Mouse (Mus musculus) hindlimb bud, embryonic 11.5 days (tissue): ENCODE results near the gene Ddah2.
"Not testable (repeated sequence)": the region's sequence is repeated elsewhere in the genome, so short reads cannot be mapped to it uniquely, and the experiment has no call there.

Source experiments
- DNase-seq: peaks from one replicate; pipeline ENCODE4 v3.0.0-alpha.2; 2012; ENCODE audit warnings: low read depth, low spot score; ENCODE audit errors: extremely low spot score

The Ddah2 gene

DNA sequence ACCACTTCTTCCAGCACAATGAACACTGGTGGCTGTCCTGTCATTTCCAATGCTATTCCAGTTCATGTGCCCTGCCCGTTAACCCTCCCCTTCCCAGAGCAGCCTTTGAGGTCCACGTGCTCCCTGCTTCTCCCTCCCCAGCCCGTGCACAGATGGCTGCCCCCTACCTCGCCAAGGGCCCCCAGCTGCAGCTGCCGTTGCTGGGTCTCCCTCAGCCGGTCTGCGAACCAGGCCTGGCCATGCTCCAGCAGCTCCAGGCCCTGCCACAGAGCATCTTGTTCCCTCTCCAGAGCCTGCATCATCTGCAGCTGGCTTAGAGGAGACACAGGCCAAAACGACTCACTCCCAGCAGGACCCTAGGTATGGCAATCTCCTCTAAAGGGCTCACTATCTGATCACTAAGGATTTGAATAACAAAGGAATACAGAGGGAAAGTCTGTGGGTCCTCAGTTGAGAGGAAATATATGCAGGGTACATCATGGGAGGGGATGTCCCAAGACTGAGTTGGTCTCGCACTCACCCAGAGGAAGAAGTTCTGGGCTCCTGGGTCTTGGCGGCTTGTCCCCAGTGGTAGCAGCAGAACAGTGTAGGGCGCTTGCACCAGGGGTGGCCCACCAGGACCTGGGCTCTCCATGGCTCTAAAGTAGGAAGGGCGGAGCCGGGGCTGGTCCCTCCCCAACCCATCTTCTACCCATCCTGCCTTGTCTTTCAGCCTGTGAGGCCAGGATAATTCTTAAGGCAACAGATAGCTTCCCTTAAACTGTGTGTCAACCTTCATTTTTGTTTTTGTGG, 31.4 kb upstream of the Ddah2 start, which contains the start of gene Sapcd1:
TSS of gene Sapcd1 (minus strand) at position 740 of the 792 bp plus-strand sequence.
- DNase-seq = no peak

DNA sequence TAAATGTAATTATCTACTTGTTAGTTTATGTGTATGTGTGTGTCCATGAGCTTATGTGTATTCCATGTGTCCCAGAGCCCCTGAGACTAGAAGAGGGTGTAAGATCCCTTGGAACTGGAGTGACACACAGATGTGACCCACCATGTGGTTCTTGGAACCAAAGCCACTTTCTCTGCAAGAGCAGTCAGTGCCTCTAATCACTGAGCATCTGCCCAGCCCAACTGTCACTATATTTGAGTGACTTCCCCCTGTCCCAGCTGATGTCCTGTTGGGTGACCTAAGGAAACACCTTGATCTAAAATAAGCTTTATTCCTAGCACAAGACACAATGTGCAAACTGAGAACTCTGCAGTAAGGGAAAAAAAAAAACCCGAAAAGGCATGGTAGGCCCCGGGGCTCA, 30.5 kb upstream of the Ddah2 start:
- DNase-seq = no peak

DNA sequence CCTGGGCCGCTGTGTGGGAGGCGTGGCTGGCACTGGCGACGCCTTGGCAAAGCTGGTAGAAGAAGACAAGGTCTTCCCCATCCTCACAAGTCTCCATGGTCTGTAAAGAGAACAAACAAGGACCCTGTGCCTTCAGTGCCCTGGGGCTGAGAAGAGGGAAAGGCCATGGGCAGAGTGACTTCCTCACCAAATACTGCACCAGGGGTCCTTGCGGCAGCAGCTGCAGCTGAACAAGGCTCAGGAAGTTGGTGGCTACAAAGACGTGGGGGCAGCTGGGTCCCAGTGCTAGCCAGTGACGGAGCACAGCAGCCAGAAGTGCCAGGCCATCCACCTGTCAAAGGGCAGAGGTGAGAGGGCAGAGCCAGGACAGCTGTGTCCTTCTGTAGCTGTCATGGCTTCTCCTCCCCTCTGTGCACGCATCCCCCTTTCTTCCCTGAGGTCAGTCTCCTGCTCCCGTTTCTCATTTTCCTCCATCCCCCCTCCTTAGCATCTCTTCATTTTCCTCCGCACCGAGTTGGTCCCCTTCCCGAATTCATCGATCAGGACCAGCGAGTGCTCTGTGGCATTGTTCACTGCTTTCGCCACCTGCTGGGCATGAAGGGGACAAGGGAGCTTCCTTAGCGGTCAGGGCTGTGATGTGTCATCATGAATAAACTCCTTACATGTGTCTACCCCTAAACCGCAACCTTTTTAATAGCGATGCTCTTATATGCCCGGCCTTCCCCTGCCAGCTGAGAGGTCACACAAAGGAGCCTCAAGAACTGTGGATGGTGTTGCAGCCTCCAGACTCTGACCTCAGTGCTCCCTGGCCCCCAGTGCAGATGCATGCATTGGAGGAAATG, 28.9 kb upstream of the Ddah2 start:
- DNase-seq = no peak

DNA sequence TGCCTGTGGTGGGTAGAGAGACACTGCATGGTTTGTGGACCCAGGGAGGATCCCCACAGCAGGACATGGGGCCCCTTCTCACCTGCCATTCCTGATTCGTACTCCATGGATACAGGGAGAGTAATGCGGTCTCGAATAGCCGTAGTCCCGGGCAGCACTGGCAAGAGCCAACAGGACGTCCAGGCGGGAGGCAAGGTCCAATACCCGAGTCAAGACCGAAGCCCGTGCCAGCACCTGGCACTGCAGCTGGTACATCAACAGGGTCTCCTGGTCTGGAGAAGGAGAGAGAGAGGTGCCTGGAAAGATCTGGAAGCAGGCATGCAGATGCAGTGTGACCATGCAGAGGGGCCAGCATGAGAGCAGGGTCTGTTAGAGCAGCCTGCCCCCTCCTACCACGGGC, 27.6 kb upstream of the Ddah2 start:
- no peak for DNase-seq

DNA sequence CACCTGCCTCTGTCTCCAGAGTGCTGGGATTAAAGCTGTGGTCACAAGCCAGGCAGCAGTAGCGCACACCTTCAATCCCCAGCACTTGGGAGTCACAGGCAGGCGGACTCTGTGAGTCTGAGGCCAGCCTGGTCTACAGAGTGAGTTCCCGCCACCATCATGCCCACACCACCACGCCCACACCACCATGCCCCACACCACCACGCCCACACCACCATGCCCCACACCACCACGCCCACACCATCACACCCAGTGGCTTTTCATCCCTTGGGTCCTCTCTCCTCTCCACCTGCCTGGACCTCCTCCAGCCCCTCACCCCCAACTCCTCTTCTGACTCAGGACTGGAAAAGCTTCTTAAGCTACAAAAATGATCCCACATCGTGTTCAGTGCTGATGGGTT, 27.0 kb upstream of the Ddah2 start:
- no peak for DNase-seq

DNA sequence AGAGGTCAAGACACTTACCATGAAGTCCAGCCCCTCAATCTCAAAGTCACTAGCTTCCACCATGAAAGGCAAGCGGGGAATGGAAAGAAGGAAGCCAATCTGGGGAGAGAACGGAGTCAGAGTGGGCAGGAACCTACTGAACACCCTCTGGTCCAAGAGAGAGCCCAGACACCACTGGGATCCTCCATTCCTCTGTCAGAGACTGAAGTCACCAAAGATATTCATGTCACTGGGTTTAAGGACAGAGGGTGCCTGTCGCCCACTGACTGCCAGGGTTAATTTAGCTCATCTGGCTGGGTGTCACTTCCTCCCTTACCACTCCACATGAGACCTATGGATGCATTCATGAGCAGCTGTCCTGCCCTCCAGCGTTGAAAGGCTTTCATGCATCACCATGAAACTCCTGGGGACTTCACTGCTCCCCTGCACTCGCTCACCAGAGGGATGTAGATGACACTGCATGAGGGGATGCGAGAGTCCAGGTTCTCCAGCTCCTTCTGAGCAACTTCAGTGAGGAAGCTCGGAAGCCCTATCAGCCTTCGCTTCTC, 26.4 kb upstream of the Ddah2 start:
- DNase-seq = no peak

DNA sequence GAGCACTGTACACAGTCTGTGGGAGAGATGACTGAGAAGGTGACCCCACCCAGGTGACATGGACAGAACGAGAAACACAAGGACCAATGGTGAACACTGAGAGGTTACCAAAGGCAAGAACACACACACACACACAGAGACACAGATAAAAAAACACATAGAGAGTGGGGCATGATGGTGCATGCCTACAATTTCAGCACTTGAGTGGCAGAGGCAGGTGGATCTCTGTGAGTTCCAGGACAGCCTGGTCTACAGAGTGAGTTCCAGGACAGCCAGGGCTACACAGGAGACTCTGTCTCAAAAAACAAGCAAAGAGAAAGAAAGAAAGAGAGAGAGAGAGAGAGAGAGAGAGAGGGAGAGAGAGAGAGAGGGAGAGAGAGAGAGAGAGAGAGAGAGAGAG, 25.1 kb upstream of the Ddah2 start:
- not testable (repeated sequence) for DNase-seq

DNA sequence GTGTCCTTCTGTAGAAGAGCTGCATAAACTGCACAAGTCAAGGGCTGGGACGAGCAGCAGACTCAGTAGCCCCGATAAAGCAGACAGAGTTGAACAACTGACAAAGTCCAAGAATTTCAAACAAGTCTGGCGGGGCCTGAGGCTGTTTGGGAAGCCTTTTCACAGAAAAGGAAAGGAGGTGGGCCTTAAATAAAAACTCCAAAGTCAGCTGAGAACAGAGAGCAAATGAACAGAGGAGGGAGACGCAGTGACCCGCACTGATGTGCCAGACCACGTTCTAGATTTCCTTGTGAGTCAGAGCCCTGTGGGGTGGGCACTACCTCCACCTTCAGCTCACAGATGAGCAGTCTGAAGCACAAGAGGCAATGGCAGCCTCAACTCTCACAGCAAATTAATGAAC, 23.9 kb upstream of the Ddah2 start:
- no peak for DNase-seq

DNA sequence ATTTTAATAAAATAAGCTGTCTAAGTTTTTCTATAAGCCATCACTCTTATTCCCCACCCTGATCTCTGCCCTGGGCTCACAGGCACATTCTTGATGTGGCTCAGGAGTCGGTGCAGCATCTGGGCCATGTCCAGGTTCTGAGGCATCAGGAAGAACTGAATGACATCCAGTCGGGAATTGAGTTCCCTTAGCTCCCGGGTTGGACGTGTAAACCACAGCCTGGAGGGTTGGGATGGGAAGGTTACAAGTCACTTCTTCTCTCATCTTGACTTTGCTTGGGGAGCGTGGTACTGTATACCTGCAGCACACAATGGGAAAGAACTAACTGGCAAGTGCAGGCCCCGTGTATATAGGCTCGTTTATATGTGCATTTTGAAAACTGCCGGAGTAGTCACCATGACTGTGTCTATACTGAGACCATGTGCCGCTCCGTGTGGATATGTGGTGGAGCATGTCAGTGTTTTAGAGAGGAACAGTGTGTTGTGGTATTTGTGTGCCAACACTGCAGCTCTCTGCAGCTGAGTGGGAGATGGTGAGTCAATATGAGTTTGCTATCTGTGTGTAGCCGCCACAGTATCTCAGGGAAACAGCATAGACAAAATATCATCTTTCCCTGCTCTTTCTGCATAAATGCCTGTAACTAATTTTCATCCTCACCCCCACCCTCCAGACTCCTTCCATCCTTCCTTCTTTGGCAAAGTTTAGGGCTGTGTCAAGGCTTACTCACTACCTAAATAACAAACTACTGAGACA, 19.5 kb upstream of the Ddah2 start:
- no peak for DNase-seq

DNA sequence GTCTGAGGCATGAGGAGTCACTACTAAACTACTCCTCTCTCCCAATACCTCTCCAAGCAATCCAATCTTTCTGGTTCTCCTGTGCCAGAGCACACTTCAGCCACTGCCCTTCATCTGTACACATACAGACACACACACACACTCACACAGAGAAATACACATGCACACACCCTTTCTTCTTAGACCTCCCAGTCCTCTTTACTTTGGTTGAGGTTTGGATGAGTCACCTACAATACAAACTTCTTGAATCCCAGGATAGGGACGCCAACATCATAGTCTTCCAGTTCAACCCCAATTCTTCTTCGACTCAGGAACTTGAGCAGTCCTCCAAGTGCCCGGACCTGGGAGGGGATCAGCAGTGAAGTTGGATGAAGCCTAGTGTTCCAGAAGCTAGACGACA, 15.0 kb upstream of the Ddah2 start:
- DNase-seq = no peak

DNA sequence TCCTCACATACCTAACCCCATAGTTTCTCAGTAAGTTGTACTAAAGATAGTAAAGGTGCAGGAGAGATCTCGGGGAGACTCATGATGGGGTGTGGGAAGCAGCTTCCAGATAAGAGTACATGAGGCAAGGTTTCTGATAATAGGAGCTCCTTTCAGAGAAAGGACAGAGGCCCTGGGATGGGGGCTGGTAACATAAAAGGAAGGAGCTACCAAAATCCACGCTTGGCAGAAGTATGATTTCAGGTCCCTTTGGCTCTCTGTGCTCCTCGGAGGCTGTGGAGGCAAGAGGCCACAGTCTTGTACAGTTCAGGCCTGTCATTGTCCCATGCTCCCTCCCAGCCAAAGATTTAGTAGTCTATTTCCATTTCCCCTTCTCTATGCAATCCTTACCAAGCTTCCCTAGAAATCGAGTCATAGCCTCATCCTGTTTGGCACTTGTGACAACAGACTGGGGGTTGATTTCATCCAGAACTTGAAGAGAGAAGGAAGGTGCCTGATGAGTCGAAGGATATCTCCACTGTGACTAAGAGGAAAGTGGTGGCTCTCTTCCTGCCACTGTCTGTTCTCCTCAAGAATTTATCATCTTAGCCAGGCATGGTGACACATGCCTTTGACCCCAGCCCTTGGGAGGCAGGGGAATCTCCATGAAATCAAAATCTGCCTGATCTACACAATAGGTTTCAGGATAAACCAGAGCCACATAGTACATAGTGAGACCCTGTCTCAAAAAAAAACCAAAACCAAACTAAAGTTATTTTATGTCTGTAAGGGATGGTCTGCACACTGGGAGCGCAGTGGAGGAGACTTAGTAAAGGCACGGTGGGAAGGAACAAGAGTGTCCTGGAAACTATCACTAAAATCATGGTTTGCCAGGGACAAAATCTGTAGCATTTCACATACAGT, 13.7 kb upstream of the Ddah2 start:
- DNase-seq = no peak

DNA sequence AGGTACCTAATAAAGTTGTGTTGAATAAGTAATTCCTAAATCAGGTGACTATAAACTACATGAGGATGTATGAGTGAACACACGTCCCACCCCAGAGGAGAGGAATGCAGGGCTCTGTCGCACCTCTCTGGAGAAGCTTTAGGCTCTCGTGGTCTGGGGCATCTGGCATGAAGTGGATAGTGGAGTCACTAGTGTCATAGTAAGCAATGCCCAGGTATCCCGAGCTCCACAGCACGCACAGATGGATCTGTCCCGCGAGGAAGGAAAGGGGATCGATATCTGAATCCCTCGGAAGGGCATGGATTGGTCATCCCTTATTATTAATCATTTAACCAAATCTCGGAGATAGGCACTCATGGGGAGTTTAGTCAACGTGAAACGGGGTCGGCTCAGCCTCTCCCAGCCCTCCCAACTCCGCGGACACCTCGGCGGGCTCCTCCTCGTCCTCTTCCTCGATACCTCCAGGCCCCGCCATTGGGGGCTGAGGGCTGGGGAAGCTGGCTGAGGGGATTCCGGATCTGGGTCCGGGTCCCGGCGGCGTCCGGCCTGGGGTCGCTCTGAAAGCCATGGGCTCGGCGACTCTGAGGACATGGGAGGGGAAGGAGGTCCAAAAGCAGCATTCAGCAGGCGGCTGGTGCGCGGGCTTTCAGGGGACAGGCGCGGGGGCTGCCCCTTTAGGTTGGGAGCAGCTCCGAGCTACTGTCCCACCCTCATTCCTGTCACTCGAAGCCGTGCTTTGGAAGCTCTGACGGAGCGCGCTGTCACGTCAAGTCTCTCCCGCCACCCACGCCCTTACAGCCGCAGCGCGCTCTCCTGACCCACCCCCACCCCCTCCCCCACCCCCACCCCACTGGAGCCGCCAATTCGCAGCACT, 12.8 kb upstream of the Ddah2 start:
- no peak for DNase-seq

DNA sequence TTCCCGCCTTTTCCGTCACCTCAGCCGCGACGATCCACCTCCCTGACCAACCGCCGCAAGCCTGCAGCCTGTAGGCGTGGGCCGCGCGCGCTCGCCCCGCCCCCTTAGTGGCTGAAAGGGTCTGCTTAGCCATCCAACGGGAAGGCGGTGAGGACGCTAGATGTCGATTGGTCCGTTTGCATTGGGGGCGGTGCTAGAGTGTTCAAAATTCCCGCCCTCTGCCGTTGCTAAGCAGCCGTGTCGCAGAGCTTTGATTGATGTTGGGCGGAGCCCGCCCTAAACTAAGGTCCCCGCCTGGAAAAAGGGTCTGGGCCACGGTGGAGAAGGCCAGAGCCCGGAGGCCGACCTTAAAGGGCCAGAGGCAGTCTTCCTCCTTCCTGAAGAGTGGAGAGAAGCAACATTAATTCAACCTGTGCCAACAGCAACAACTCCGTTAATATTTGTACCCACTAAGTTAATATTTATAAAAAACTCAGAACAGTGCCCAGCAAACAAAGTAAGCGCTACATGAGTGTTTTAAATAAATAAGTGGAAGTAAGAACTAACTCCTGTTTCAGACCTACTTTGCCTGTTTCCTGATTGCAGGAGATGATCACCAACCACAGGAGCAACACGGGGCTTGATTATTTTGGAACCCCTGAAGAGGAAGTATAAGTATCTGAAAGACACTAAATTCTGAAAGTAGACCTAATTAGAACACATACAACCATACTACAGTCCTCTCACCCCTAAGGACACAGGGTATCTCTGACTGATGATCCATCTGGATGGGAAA, 12.0 kb upstream of the Ddah2 start, which contains the start of gene Msh5:
TSS of gene Msh5 (minus strand) at position 65 of the 775 bp plus-strand sequence.
- DNase-seq = peak; percentile 99

DNA sequence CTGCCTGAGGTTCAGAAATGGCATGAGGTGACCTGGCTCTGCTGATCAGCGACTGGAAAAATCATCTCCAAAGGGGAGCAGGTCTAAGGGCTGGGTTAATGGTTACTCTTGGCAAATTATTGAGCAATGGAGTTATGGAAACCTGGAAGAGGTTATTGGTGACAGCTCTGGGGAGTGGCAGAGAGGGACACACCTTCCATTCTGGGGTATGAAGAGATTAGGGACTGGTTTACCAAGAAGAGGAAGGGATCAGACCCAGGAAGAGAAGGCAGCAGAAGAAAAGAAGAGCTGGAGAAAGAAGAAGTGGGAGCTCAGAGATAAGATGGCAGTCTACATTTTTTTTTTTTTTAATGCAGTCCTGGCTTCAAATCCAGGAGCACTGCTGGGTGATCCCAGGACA, 11.1 kb upstream of the Ddah2 start:
- DNase-seq = no peak

DNA sequence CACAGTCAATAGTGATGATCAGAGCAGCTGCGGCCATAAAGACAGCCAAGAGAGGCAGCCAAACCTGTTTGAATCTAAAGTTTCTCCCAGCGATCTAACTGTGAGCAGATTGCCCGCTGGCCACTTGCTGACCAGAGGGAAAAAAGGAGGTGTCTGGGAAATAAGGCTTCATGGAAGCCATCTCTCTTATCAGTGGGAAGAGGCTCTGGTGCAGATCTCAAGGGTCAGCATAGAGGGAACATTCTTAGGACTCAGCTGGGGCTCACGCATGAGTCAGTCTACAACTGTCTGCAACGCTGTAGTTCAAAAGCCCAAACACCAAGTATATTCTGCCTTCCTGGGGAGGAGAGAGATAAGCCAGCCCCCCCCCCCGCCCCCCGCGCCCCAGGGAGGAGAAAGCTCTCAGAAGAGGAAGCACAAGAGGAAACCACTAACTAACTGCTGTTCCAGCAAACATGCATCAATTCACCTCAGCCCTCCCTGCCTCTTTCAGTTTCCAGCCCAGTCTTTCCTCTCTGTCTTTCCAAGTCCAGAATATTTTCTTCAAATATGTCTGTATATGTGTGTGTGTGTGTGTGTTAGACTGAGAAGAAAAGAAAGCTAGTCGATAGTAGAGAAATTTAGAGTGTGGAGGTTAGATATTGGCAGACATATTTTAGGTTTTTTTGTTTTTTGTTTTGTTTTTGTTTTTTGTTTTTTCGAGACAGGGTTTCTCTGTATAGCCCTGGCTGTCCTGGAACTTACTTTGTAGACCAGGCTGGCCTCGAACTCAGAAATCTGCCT, 10.5 kb upstream of the Ddah2 start:
- DNase-seq = no peak

DNA sequence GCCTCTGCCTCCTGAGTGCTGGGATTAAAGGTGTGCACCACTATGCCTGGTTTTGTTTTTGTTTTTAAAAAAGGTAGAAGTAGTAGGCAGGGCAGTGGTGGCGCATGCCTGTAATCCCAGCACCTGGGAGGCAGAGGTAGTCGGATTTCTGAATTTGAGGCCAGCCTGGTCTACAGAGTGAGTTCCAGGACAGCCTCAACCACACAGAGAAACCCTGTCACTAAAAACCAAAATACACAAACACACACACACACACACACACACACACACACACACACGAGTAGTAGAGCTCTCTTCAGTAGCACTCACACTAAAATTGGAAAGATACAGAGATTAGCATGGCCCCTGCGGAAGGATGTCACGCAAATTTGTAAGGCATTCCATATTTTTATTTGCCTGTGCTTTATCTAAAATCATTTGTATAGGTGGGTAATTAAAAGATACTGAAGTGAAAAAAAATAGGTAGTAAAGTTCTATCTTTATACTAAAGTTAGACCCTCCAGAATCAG, 9.8 kb upstream of the Ddah2 start:
- DNase-seq = no peak

DNA sequence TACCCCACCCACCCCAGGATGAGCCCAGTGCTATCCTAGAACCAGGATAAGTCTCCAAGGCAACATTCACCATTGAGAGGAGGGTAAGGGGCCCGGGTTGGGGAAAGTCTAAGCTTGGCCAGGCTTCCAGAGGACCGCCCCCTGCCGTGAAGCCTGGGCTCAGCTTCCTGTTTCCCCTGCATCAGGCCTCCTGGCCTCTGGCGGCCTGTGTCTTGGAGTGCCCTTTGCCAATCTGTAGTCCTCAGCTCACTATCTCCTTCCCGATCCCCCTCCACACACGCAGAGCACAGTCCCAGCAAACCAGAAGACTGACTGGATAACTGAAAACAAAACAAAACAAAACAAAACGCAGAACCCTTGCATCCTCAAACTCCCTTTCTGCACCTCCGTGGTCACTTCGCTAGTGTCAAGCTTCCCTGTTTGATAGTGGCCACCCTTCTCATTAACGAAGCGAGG, 9.2 kb upstream of the Ddah2 start, which contains the start of gene Clic1:
TSS of gene Clic1 (plus strand) at position 406 of the 456 bp plus-strand sequence.
- no peak for DNase-seq
